Mouse (Mus musculus): ENCODE measurements around the gene Mmp25. TPM values are rescaled to one million over a fixed set of nuclear protein-coding genes. Genes with fewer than 3 reads are reported as not detected.

The Mmp25 gene
- polyA plus RNA-seq, 1 experiment from 2014 or later, result 0.75 TPM

- peak; percentile 10; the same call in 1 of the 2 replicates for ATAC-seq (ENCODE audit: insufficient number of reproducible peaks, low FRiP score)
- Histone ChIP-seq H3K4me1 (replicated peaks) (peaks cover 33% of the 10 kb centered on the region), H3K4me3 (peak overlapping the region; percentile 72), H3K4me2 (peak overlapping the region; percentile 88), H3K9ac (peak overlapping the region; percentile 86), H3K9me3 (replicated peaks) (no peaks in the 10 kb centered on the region), H3K27me3 (replicated peaks) (peaks cover 35% of the 10 kb centered on the region), H3K27ac (ENCODE audit: poor library complexity, severe bottlenecking) (peak overlapping the region; percentile 96), H3K36me3 (peaks cover 8% of the 10 kb centered on the region; the same call in 1 of the 2 replicates)
- WGBS, result under 1% methylated on average over 37 of the region's 37 CpGs
These were observed 31.5 kb upstream of the Mmp25 start for GRCm38 (mm10) chr17:23676473-23677031.

- no peak for ATAC-seq (ENCODE audit: insufficient number of reproducible peaks, low FRiP score)
- Histone ChIP-seq H3K9ac (peak overlapping the region; percentile 86), H3K36me3 (peaks cover 10% of the 10 kb centered on the region; the same call in 1 of the 2 replicates), H3K27me3 (replicated peaks) (peaks cover 27% of the 10 kb centered on the region), H3K4me2 (peak overlapping the region; percentile 88), H3K27ac (ENCODE audit: poor library complexity, severe bottlenecking) (peak overlapping the region; percentile 96), H3K9me3 (replicated peaks) (no peaks in the 10 kb centered on the region), H3K4me3 (peak overlapping the region; percentile 72), H3K4me1 (replicated peaks) (peaks cover 34% of the 10 kb centered on the region)
- WGBS, result 7% methylated on average over 15 of the region's 15 CpGs
These were observed 30.6 kb upstream of the Mmp25 start for GRCm38 (mm10) chr17:23675564-23676281.

- Histone ChIP-seq H3K4me3 (peak overlapping the region; percentile 72), H3K27me3 (replicated peaks) (peaks cover 21% of the 10 kb centered on the region), H3K4me2 (peak overlapping the region; percentile 88), H3K9ac (peak overlapping the region; percentile 86), H3K36me3 (peaks cover 16% of the 10 kb centered on the region), H3K4me1 (replicated peaks) (peaks cover 34% of the 10 kb centered on the region), H3K9me3 (replicated peaks) (no peaks in the 10 kb centered on the region), H3K27ac (ENCODE audit: poor library complexity, severe bottlenecking) (peak overlapping the region; percentile 96)
- no peak for ATAC-seq (ENCODE audit: insufficient number of reproducible peaks, low FRiP score)
- 5% methylated on average over 5 of the region's 5 CpGs for WGBS
These were observed 30.1 kb upstream of the Mmp25 start for GRCm38 (mm10) chr17:23675127-23675526.

GRCm38 (mm10) chr17:23674271-23674952 is 29.3 kb upstream of the Mmp25 start:
- no peaks in the 10 kb centered on the region for H3K9me3 ChIP-seq (replicated peaks)
- H3K36me3 ChIP-seq, result peaks cover 23% of the 10 kb centered on the region
- peak overlapping the region; percentile 88 for H3K4me2 ChIP-seq
- peak overlapping the region; percentile 86 for H3K9ac ChIP-seq
- 0 out of 2 replicates have a peak, but pooled peaks have one; percentile 0 for ATAC-seq (ENCODE audit: insufficient number of reproducible peaks, low FRiP score)
- H3K4me1 ChIP-seq (replicated peaks), result peaks cover 32% of the 10 kb centered on the region
- H3K4me3 ChIP-seq, result peak overlapping the region; percentile 72
- H3K27ac ChIP-seq (ENCODE audit: poor library complexity, severe bottlenecking), result peak overlapping the region; percentile 96
- peaks cover 14% of the 10 kb centered on the region for H3K27me3 ChIP-seq (replicated peaks)
- 21% methylated on average over 9 of the region's 9 CpGs for WGBS

- Histone ChIP-seq H3K9me3 (replicated peaks) (no peaks in the 10 kb centered on the region), H3K4me2 (peak within 1 kb of the TSS; percentile 88), H3K4me3 (peak within 1 kb of the TSS; percentile 72), H3K27ac (ENCODE audit: poor library complexity, severe bottlenecking) (peak within 1 kb of the TSS; percentile 96), H3K9ac (peak within 1 kb of the TSS; percentile 86), H3K4me1 (replicated peaks) (peaks cover 28% of the 10 kb centered on the region), H3K27me3 (replicated peaks) (peaks cover 5% of the 10 kb centered on the region), H3K36me3 (peaks cover 32% of the 10 kb centered on the region)
- peak; percentile 90 for ATAC-seq (ENCODE audit: insufficient number of reproducible peaks, low FRiP score)
- WGBS, result under 1% methylated on average over 45 of the region's 45 CpGs
These were observed 28.5 kb upstream of the Mmp25 start, which contains the start of the genes Hcfc1r1 and Thoc6 for GRCm38 (mm10) chr17:23673424-23674073. Gene Hcfc1r1 (plus strand): TSS chr17:23673596. Gene Thoc6 (minus strand): TSS chr17:23673882.

GRCm38 (mm10) chr17:23672761-23673160 is 27.7 kb upstream of the Mmp25 start:
- Histone ChIP-seq H3K9ac (0 out of 2 replicates have a peak overlapping the region, but pooled peaks have one; percentile 24), H3K36me3 (peaks cover 40% of the 10 kb centered on the region), H3K27me3 (replicated peaks) (no peaks in the 10 kb centered on the region), H3K4me2 (peak overlapping the region; percentile 88), H3K27ac (ENCODE audit: poor library complexity, severe bottlenecking) (no peak overlapping the region), H3K4me1 (replicated peaks) (peaks cover 28% of the 10 kb centered on the region), H3K4me3 (peak overlapping the region; percentile 72), H3K9me3 (replicated peaks) (no peaks in the 10 kb centered on the region)
- no peak for ATAC-seq (ENCODE audit: insufficient number of reproducible peaks, low FRiP score)
- WGBS, result 67% methylated on average over 3 of the region's 3 CpGs

- Histone ChIP-seq H3K4me1 (replicated peaks) (peaks cover 28% of the 10 kb centered on the region), H3K27ac (ENCODE audit: poor library complexity, severe bottlenecking) (no peak overlapping the region), H3K4me3 (no peak overlapping the region), H3K4me2 (no peak overlapping the region), H3K27me3 (replicated peaks) (no peaks in the 10 kb centered on the region), H3K36me3 (peaks cover 52% of the 10 kb centered on the region), H3K9ac (no peak overlapping the region), H3K9me3 (replicated peaks) (no peaks in the 10 kb centered on the region)
- 87% methylated on average over 3 of the region's 3 CpGs for WGBS
- no peak for ATAC-seq (ENCODE audit: insufficient number of reproducible peaks, low FRiP score)
These were observed 26.4 kb upstream of the Mmp25 start for GRCm38 (mm10) chr17:23671519-23671918.

GRCm38 (mm10) chr17:23670516-23671074 is 25.5 kb upstream of the Mmp25 start:
- WGBS, result 86% methylated on average over 7 of the region's 7 CpGs
- H3K27me3 ChIP-seq (replicated peaks), result no peaks in the 10 kb centered on the region
- ATAC-seq (ENCODE audit: insufficient number of reproducible peaks, low FRiP score), result no peak
- H3K4me1 ChIP-seq (replicated peaks), result peaks cover 22% of the 10 kb centered on the region
- peaks cover 60% of the 10 kb centered on the region for H3K36me3 ChIP-seq
- H3K9ac ChIP-seq, result no peak overlapping the region
- H3K4me2 ChIP-seq, result no peak overlapping the region
- no peak overlapping the region for H3K4me3 ChIP-seq
- H3K9me3 ChIP-seq (replicated peaks), result no peaks in the 10 kb centered on the region
- H3K27ac ChIP-seq (ENCODE audit: poor library complexity, severe bottlenecking), result no peak overlapping the region

- no peak overlapping the region for H3K4me2 ChIP-seq
These were observed 20.4 kb upstream of the Mmp25 start for GRCm38 (mm10) chr17:23665511-23665910.

GRCm38 (mm10) chr17:23664556-23665021 is 19.5 kb upstream of the Mmp25 start:
- Histone ChIP-seq H3K4me2 (no peak overlapping the region), H3K27ac (ENCODE audit: poor library complexity, severe bottlenecking) (no peak overlapping the region), H3K4me3 (no peak overlapping the region), H3K27me3 (replicated peaks) (peaks cover 42% of the 10 kb centered on the region), H3K4me1 (replicated peaks) (peaks cover 10% of the 10 kb centered on the region; the same call in 1 of the 2 replicates), H3K9me3 (replicated peaks) (no peaks in the 10 kb centered on the region), H3K9ac (no peak overlapping the region), H3K36me3 (peaks cover 39% of the 10 kb centered on the region)
- no peak for ATAC-seq (ENCODE audit: insufficient number of reproducible peaks, low FRiP score)
- WGBS, result 14% methylated on average over 5 of the region's 5 CpGs

More at GRCm38 (mm10) chr17:23665511-23665910, 20.4 kb upstream of the Mmp25 start:
- Histone ChIP-seq H3K9me3 (replicated peaks) (no peaks in the 10 kb centered on the region), H3K4me3 (no peak overlapping the region), H3K4me1 (replicated peaks) (peaks cover 8% of the 10 kb centered on the region; the same call in 1 of the 2 replicates), H3K27ac (ENCODE audit: poor library complexity, severe bottlenecking) (no peak overlapping the region), H3K9ac (no peak overlapping the region), H3K36me3 (peaks cover 48% of the 10 kb centered on the region), H3K27me3 (replicated peaks) (peaks cover 33% of the 10 kb centered on the region)
- ATAC-seq (ENCODE audit: insufficient number of reproducible peaks, low FRiP score), result 0 out of 2 replicates have a peak, but pooled peaks have one; percentile 18
- WGBS, result 77% methylated on average over 14 of the region's 14 CpGs
